Mouse (Mus musculus) cortical plate, adult 2 months (tissue): Measurements from ENCODE around the gene Mpl. TPM values are rescaled to one million over a fixed set of nuclear protein-coding genes. Genes with fewer than 3 reads are reported as not detected.
A peak's percentile ranks its signal among the peaks of the same experiment; 100 is the strongest.

Source experiments
- H3K27ac ChIP-seq: fragments of 200-500 bp; 2 replicates; pipeline ENCODE4 v1.5.1; 2012; ENCODE audit warnings: low read length, control low read depth, inconsistent platforms; ENCODE audit not compliant: insufficient read depth
- H3K4me1 ChIP-seq: fragments of 200-500 bp; 2 replicates; pipeline ENCODE4 v1.6.1; 2011; ENCODE audit warnings: low read length; ENCODE audit not compliant: control insufficient read depth, insufficient read depth
- H3K4me3 ChIP-seq: fragments of 200-500 bp; 2 replicates; pipeline ENCODE4 v1.5.1; 2011; ENCODE audit warnings: mild to moderate bottlenecking, low read length, control low read depth; ENCODE audit not compliant: insufficient read depth
- CTCF ChIP-seq: fragments of 200-500 bp; IDR thresholded peaks from 2 replicates; pipeline ENCODE4 v1.5.1; 2011; ENCODE audit warnings: mild to moderate bottlenecking, control low read depth, low read length; ENCODE audit not compliant: insufficient read depth; ENCODE audit errors: extremely low read depth
- POLR2A ChIP-seq: fragments of 200-500 bp; IDR thresholded peaks from 2 replicates; pipeline ENCODE4 v1.6.1; 2011; ENCODE audit warnings: mild to moderate bottlenecking, low read length, control low read depth; ENCODE audit not compliant: insufficient read depth; ENCODE audit errors: extremely low read depth
- polyA plus RNA-seq: library from polyadenylated mRNA; depleted of rRNA; stranded (reverse); fragments of >200 nt; gene quantifications from 2 replicates; pipeline ENCODE4 v1.2.3, GENCODE M21; 2012; rRNA removed

Gene Mpl
- polyA plus RNA-seq, 1 experiment, result 1.5 TPM

DNA sequence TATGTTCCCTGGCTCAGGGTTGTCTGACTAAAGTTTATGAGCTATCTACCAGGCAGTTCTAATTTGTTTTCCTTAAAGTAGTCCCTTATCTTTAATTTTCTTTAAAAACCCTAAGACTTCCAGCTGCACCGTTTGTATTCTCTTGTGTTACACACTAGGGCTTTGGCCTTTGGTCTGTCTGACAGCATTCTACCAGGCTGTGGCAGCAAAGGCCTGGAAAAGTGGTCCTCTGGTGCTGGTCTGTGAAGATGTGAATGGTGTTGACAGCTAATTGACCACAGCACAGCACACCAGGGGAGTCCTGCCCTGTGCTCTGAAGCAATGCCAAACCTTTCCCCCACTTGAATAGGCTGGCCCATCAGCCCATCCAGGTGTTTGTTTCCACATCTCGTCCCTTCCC is 41.5 kb downstream of the Mpl start:
- H3K4me3 ChIP-seq, result no peak overlapping the region
- H3K4me1 ChIP-seq, result 0 out of 2 replicates have a peak, but pooled peaks cover 2% of the 10 kb centered on the region
- peak overlapping the region; percentile 67; the same call in 1 of the 2 replicates for H3K27ac ChIP-seq
- TF ChIP-seq POLR2A (no peak), CTCF (no peak)

DNA sequence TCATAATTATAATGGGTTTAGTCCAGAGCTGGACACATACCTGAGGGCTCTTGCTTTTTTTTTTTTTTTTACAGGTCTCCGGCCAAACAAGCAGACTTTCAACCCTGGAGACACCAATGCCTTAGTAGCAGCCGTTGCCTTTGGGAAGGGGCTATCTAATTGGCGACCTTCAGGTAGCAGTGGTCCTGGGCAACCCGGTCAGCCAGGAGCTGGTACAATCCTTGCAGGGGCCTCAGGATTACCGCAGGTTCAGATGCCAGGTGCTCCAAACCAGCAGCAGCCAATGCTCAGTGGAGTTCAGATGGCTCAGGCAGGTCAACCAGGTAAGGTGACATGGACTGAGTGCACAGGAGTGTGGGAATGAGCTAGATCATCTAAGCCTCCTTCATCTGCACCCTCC is 43.8 kb downstream of the Mpl start:
- Histone ChIP-seq H3K27ac (no peak overlapping the region), H3K4me1 (peaks cover 5% of the 10 kb centered on the region; the same call in 1 of the 2 replicates)
- TF ChIP-seq POLR2A (no peak), CTCF (no peak)

DNA sequence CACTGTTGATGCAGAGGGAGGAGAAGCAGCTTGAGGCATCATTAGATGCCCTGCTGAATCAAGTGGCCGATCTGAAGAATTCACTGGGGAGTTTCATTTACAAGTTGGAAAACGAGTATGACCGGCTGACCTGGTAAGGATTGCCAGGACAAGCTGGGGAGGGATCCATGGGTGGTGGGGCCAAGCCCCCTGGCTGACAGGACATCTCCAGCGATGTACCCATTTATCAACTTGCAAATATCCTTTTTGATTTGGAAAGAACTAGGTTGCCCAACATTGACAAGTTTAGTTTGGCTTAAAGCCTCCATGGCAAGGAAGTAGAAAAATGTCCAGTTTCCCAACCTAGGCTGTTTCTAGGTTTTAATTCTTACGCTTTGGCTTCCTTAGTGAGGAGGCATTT is 46.4 kb downstream of the Mpl start:
- no peak overlapping the region; the same call in 1 of the 2 replicates for H3K4me3 ChIP-seq
- H3K27ac ChIP-seq, result no peak overlapping the region
- TF ChIP-seq CTCF, result no peak
- TF ChIP-seq POLR2A, result no peak
- H3K4me1 ChIP-seq, result peaks cover 4% of the 10 kb centered on the region; the same call in 1 of the 2 replicates

More for the DNA sequence above, 43.8 kb downstream of the Mpl start:
- no peak overlapping the region for H3K4me3 ChIP-seq

DNA sequence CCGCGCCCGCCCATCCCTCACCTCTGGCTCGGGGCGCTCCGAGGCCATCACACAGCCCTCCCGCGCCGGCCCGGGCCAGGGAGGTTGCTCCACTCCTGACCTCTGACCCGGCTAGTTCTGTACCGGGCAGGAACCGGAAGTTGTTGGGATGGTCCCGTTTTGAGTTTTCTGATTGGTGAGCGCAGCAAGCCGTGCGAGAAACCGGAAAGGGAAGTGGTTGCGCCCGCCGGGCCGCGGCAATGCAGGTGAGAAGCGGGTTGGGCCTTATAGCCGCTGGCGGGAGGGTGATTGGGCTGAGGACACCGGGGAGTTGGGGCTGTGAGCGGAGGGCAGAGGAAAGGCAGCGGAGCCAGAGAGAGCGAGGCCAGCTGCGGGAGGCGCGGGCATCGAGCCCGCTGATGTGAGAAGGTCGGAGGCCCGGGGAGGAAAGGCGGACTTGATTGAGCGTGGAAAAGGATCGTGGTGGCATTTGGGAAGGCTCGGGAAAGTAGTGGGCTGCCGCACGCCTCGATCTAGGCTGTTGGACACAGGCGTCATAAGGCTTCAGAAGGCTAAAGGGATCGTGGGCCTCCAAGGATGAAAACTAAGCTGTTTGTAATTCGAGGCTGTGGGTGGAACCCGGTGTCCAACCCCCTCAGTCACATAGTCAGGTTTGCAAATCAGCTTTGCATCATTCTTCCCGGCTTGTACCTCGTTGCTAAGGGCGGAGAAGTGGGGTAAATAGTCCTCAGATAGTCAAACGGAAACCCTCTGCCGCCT is 48.0 kb downstream of the Mpl start, which contains the start of the genes Szt2 and Med8:
Gene Szt2, minus strand, starts transcription at position 132 of the 759 bp plus-strand sequence.
Gene Med8, plus strand, starts transcription at position 196 of the 759 bp plus-strand sequence.
- peak; percentile 58; the same call in 1 of the 2 replicates for TF ChIP-seq POLR2A
- TF ChIP-seq CTCF, result no peak
- Histone ChIP-seq H3K27ac (no peak within 1 kb of the TSS), H3K4me3 (peak within 1 kb of the TSS; percentile 89), H3K4me1 (peaks cover 4% of the 10 kb centered on the region; the same call in 1 of the 2 replicates)

DNA sequence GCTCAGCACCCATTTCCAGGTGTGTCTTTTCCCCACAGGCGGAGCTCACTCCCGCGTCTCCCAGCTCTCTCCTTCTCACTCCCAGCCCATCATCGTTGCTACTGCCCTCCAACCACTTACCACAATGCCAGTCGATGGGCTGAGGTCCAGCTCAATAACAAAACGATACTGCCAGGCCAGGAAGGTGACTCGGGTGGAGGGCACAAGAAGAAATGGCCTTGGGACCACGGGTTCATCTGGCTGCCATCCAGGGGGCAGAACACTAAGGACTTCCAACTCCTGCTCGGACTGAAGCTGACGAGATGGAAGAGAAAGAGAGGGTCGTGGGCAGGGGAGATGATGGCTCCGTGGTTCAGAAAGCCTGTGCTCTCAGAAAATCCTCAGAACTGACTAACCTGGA is 54.6 kb downstream of the Mpl start:
- H3K27ac ChIP-seq, result no peak overlapping the region
- no peak overlapping the region for H3K4me3 ChIP-seq
- H3K4me1 ChIP-seq, result no peaks in the 10 kb centered on the region
- no peak for TF ChIP-seq POLR2A
- no peak for TF ChIP-seq CTCF

DNA sequence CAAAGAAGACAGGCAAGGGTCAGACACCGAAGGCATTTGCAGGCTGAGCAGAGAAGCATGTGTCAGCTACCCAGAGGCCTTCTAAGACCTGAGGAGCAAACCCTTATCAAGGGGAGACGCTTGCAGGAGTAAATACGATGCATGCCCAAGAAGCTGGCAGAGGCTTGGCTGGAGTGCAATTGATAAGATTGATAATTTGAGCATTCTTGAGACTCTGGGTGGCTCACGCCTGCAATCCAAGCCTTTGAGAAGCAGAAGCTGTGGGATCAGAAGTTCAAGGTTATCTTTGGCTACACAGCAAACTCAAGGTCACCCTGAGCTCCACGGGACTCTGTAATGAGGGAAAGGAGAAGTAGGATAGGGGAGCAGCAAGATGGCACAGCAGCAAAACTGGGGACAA is 55.4 kb downstream of the Mpl start:
- no peak overlapping the region for H3K27ac ChIP-seq
- H3K4me1 ChIP-seq, result no peaks in the 10 kb centered on the region

DNA sequence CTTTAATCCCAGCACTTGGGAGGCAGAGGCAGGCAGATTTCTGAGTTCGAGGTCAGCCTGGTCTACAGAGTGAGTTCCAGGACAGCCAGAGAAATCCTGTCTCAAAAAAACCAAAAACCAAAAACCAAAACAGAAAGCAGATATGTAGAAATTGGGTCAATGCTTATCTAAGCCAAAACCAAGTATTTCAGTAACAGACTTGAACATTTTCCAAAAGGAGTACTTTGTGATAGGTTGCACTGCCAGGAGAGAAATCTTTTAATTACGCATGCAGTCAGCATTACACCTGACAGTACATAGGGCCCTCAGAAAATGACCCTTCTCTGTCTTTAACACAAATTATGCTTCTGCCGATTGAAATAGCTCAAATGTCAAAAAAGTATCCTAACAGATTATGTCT is 55.9 kb downstream of the Mpl start:
- TF ChIP-seq CTCF (no peak), POLR2A (no peak)
- no peak overlapping the region for H3K4me3 ChIP-seq
- no peaks in the 10 kb centered on the region for H3K4me1 ChIP-seq
- H3K27ac ChIP-seq, result no peak overlapping the region

More for the DNA sequence above, 55.4 kb downstream of the Mpl start:
- no peak overlapping the region for H3K4me3 ChIP-seq
- no peak for TF ChIP-seq POLR2A
- TF ChIP-seq CTCF, result no peak

DNA sequence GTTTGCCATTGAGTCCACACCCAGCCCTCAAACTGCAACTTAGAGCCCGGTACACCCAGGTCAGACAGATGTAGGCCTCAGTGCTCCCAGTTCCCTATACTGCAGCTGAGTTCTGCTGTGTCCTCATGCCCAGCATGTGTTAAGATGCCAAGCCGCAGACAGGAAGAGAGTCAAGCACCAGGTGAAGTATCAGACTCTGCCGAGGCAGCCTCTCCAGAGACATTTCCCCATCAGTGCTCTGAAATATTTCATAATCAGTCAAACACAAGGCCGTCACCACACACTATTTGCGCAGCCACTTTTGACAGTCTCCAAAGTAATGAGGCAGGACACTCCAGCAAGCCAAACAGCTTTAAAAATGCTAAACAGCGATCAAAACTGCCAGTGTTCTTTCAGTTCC is 58.9 kb downstream of the Mpl start:
- no peak overlapping the region for H3K27ac ChIP-seq
- H3K4me1 ChIP-seq, result no peaks in the 10 kb centered on the region
- no peak overlapping the region for H3K4me3 ChIP-seq
- TF ChIP-seq CTCF (no peak), POLR2A (no peak)

DNA sequence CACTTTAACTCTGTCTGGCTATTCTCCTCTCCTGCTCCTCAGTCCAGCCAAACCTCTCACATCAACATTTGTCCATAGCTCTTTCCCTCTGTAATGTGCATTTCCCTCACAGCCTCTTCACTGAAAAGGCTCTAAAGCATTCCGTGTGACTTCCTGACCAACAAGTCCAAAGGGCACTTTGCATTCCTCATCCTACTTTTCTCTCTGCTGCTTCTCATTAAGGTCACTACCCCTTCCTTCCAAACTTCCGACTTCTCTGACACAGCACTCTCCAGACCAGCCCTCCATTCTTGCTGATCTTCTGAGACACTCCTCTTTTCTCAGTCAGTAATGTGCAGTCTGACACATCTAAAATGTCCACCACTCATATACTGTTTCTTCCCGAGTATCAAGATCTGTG is 60.9 kb downstream of the Mpl start:
- TF ChIP-seq POLR2A (no peak), CTCF (no peak)
- Histone ChIP-seq H3K4me3 (no peak overlapping the region), H3K27ac (no peak overlapping the region), H3K4me1 (no peaks in the 10 kb centered on the region)

DNA sequence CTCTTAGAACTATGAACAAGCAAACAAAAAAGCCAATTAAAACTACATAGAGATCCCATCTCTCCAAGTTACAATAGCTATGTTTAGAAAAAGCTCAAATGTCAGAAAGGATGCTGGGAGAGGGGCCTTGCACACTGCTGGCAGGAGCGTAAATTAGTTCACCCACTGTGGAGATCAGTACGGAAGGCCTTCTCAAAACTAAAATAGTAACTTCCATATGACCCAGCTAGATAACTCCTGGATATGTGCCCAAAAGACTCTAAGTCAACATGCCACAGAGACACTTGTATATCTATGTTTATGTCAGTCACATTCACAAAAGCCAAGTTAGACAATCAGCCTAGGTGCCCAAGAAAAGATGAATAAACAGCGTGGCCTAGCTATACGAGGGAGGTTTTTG is 62.0 kb downstream of the Mpl start:
- H3K4me1 ChIP-seq, result no peaks in the 10 kb centered on the region
- no peak overlapping the region for H3K4me3 ChIP-seq
- no peak for TF ChIP-seq CTCF
- no peak for TF ChIP-seq POLR2A
- H3K27ac ChIP-seq, result no peak overlapping the region

DNA sequence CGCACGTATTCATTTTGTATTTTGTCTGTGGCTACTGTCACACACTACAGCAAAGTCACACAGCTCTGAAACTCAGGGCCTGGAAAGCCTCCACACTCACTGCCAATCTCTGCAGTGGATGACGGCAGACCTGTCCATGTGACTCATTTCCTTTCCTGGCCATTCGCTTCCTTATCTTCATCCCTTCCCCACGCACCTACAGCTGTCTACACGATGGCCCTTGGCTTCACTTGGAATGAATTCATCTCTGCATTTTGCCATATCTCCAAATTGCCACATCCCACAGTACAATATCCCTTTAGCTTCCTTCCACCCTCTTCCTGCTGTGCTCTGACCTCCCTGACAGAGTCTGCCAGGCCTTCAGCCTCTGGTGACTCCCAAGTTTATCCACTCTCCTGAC is 62.8 kb downstream of the Mpl start:
- H3K4me3 ChIP-seq, result no peak overlapping the region
- H3K4me1 ChIP-seq, result no peaks in the 10 kb centered on the region
- no peak overlapping the region for H3K27ac ChIP-seq
- TF ChIP-seq CTCF (no peak), POLR2A (no peak)

Other genes starting within 250 kb of the Mpl start
- gene Ptprf, start 166.1 kb downstream of the Mpl start, polyA plus RNA-seq, result 39.9 and 42.3 TPM in 2 replicates
- 33.4 and 38.6 TPM in 2 replicates for gene Szt2, start 48.2 kb downstream of the Mpl start, polyA plus RNA-seq
- 58.6 and 59.8 TPM in 2 replicates for gene Med8, start 48.2 kb downstream of the Mpl start, polyA plus RNA-seq
- gene Elovl1, start 29.4 kb downstream of the Mpl start, polyA plus RNA-seq, result 69.3 and 79.4 TPM in 2 replicates
- gene Cdc20, start 20.2 kb downstream of the Mpl start, polyA plus RNA-seq, result 1.7 and 2.3 TPM in 2 replicates
- gene Tie1, start 32.5 kb upstream of the Mpl start, polyA plus RNA-seq, result 12.8 and 13.2 TPM in 2 replicates
- gene 2610528J11Rik, start 69.5 kb upstream of the Mpl start, polyA plus RNA-seq, result 0.19 TPM in 1 of 2 replicates, not detected in the other
- 23.7 and 27.7 TPM in 2 replicates for gene Tmem125, start 86.5 kb upstream of the Mpl start, polyA plus RNA-seq
- gene Cfap57, start 163.3 kb upstream of the Mpl start, polyA plus RNA-seq, result 0.32 and 0.56 TPM in 2 replicates
- gene Ebna1bp2, start 163.3 kb upstream of the Mpl start, polyA plus RNA-seq, result 53.1 and 54.8 TPM in 2 replicates
- gene Olfr62, start 201.4 kb upstream of the Mpl start, polyA plus RNA-seq, result not detected in 2 replicates
- not detected in 2 replicates for gene Olfr1342, start 235.2 kb upstream of the Mpl start, polyA plus RNA-seq
- not detected in 2 replicates for gene Olfr1341, start 246.0 kb upstream of the Mpl start, polyA plus RNA-seq